Mouse (Mus musculus) right cerebral cortex, postnatal 10 days (tissue): ENCODE results near the gene Mgea5.

Source experiments
- DNase-seq, 2 experiments: peaks; one replicate each; pipeline ENCODE4 v3.0.0; 2021; ENCODE audit warnings: low spot score in 2 of 2

The Mgea5 gene

GRCm38 (mm10) chr19:45796061-45796556, 12.5 kb upstream of the Mgea5 start:
- DNase-seq, result no peak

GRCm38 (mm10) chr19:45795406-45795944, 11.8 kb upstream of the Mgea5 start:
- DNase-seq, result no peak

GRCm38 (mm10) chr19:45794718-45795117, 11.1 kb upstream of the Mgea5 start:
- DNase-seq, result no peak

- DNase-seq, result no peak
These were observed 8.8 kb upstream of the Mgea5 start for GRCm38 (mm10) chr19:45792404-45792803.

GRCm38 (mm10) chr19:45789888-45790874, 6.5 kb upstream of the Mgea5 start:
- no peak for DNase-seq

GRCm38 (mm10) chr19:45789365-45789764, 5.7 kb upstream of the Mgea5 start:
- no peak for DNase-seq

GRCm38 (mm10) chr19:45788337-45788736, 4.7 kb upstream of the Mgea5 start:
- no peak for DNase-seq

- DNase-seq, result no peak
These were observed 3.8 kb upstream of the Mgea5 start for GRCm38 (mm10) chr19:45787450-45787849.

GRCm38 (mm10) chr19:45785470-45785869, 1.8 kb upstream of the Mgea5 start:
- no peak for DNase-seq

GRCm38 (mm10) chr19:45783933-45784576, 418 bp upstream of the Mgea5 start:
- DNase-seq, result no peak

- peak; percentile 75 to 82 for DNase-seq
These were observed 1.2 kb downstream of the Mgea5 start for GRCm38 (mm10) chr19:45782315-45783001.

- DNase-seq, result no peak
These were observed 2.0 kb downstream of the Mgea5 start for GRCm38 (mm10) chr19:45781676-45782075.

GRCm38 (mm10) chr19:45780350-45780915, 3.2 kb downstream of the Mgea5 start:
- no peak for DNase-seq

- DNase-seq, result no peak
These were observed 8.2 kb downstream of the Mgea5 start for GRCm38 (mm10) chr19:45775486-45775885.

GRCm38 (mm10) chr19:45771501-45771900, 12.1 kb downstream of the Mgea5 start:
- no peak for DNase-seq

- no peak for DNase-seq
These were observed 22.8 kb downstream of the Mgea5 start for GRCm38 (mm10) chr19:45760810-45761209.

- DNase-seq, result no peak
These were observed 25.0 kb downstream of the Mgea5 start for GRCm38 (mm10) chr19:45758671-45759070.

- DNase-seq, result no peak
These were observed 30.1 kb downstream of the Mgea5 start for GRCm38 (mm10) chr19:45753551-45753950.

GRCm38 (mm10) chr19:45751881-45752280, 31.8 kb downstream of the Mgea5 start:
- no peak for DNase-seq

- peak; percentile 90 to 91 for DNase-seq
These were observed 34.2 kb downstream of the Mgea5 start, which contains the start of gene Npm3 for GRCm38 (mm10) chr19:45749243-45750043. TSS of gene Npm3 (minus strand) at chr19:45749591.
